Mouse (Mus musculus): ENCODE results near the gene Fcnb. TPM values are rescaled to one million over a fixed set of nuclear protein-coding genes. Genes with fewer than 3 reads are reported as not detected.

Gene Fcnb
- polyA plus RNA-seq (2014; fragmentation: Illumina TruSeq; extraction: RNeasy Lipid Tissue Mini Kit (QIAGEN cat#74804); ENCODE audit: low read depth, low replicate concordance): not detected

DNA sequence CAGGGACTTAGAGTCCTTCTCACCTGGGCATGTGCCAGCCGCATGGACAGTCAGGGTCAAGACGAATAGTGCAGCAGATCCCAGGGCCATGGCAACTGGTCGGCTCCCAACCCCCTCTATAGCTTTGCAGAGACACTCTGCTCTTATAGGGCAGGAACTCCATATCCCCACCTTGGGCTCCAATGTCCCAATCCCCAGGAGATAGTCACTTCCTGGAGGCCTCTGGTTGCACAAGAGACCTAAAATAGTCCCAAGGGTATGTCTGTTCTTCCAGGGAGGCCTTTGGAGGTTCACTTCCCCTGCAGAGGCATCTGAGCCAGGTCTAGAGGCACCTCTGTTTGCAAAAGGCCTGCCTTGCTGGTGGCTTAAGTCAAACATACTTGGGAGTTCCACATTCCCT lies at the start of gene Fcnb:
Fcnb (minus strand) TSS at position 118 of the 400 bp plus-strand sequence.

Other genes with a start within 250 kb of the Fcnb start
- gene Col5a1, start 198.5 kb downstream of the Fcnb start, polyA plus RNA-seq (2014; fragmentation: Illumina TruSeq; extraction: RNeasy Lipid Tissue Mini Kit (QIAGEN cat#74804); ENCODE audit: low read depth, low replicate concordance): 0.61 TPM
- 2.6 TPM for gene Olfm1, start 108.1 kb upstream of the Fcnb start, polyA plus RNA-seq (2014; fragmentation: Illumina TruSeq; extraction: RNeasy Lipid Tissue Mini Kit (QIAGEN cat#74804); ENCODE audit: low read depth, low replicate concordance)

Measured in liver, adult 10 weeks (tissue).